Mouse (Mus musculus): ENCODE results near the gene Bcl2l12. TPM values are rescaled to one million over a fixed set of nuclear protein-coding genes. Genes with fewer than 3 reads are reported as not detected.
A peak's percentile ranks its signal among the peaks of the same experiment; 100 is the strongest.

Gene Bcl2l12
- polyA plus RNA-seq, 1 experiment, result 6.0 TPM

- H3K27me3 ChIP-seq (ENCODE audit: control insufficient read depth, insufficient read depth, low read length), result no peaks in the 10 kb centered on the region
- H3K4me1 ChIP-seq (ENCODE audit: control insufficient read depth, insufficient read depth, low read length), result no peaks in the 10 kb centered on the region
- no peak for DNase-seq
- no peak overlapping the region for H3K27ac ChIP-seq (ENCODE audit: insufficient read depth, low read length)
- no peak overlapping the region for H3K4me3 ChIP-seq (replicated peaks; ENCODE audit: insufficient read depth, low read depth, low read length)
- WGBS, result 69% methylated on average over 10 of the region's 10 CpGs
- no peak for TF ChIP-seq POLR2A (IDR thresholded peaks at IDR 0.05; ENCODE audit: borderline replicate concordance, insufficient read depth, low read length)
- TF ChIP-seq CTCF (IDR thresholded peaks at IDR 0.05; ENCODE audit: borderline replicate concordance, insufficient read depth, low read depth, low read length), result no peak
Observed at GRCm38 (mm10) chr7:44959874-44960511, 38.5 kb downstream of the Bcl2l12 start.

GRCm38 (mm10) chr7:44959281-44959680 lies 39.2 kb downstream of the Bcl2l12 start:
- no peak for TF ChIP-seq CTCF (IDR thresholded peaks at IDR 0.05; ENCODE audit: borderline replicate concordance, insufficient read depth, low read depth, low read length)
- no peak for TF ChIP-seq POLR2A (IDR thresholded peaks at IDR 0.05; ENCODE audit: borderline replicate concordance, insufficient read depth, low read length)
- no peak for DNase-seq
- Histone ChIP-seq H3K27me3 (ENCODE audit: control insufficient read depth, insufficient read depth, low read length) (no peaks in the 10 kb centered on the region), H3K4me1 (ENCODE audit: control insufficient read depth, insufficient read depth, low read length) (no peaks in the 10 kb centered on the region), H3K4me3 (replicated peaks; ENCODE audit: insufficient read depth, low read depth, low read length) (no peak overlapping the region), H3K27ac (ENCODE audit: insufficient read depth, low read length) (no peak overlapping the region)
- WGBS, result 86% methylated on average over 8 of the region's 8 CpGs

GRCm38 (mm10) chr7:44958208-44958607 lies 40.3 kb downstream of the Bcl2l12 start:
- peak; percentile 44 for DNase-seq
- H3K4me3 ChIP-seq (replicated peaks; ENCODE audit: insufficient read depth, low read depth, low read length), result no peak overlapping the region
- WGBS, result 49% methylated on average over 7 of the region's 7 CpGs
- no peaks in the 10 kb centered on the region for H3K4me1 ChIP-seq (ENCODE audit: control insufficient read depth, insufficient read depth, low read length)
- TF ChIP-seq CTCF (IDR thresholded peaks at IDR 0.05; ENCODE audit: borderline replicate concordance, insufficient read depth, low read depth, low read length) (peak; percentile 69), POLR2A (IDR thresholded peaks at IDR 0.05; ENCODE audit: borderline replicate concordance, insufficient read depth, low read length) (no peak)
- no peaks in the 10 kb centered on the region for H3K27me3 ChIP-seq (ENCODE audit: control insufficient read depth, insufficient read depth, low read length)
- H3K27ac ChIP-seq (ENCODE audit: insufficient read depth, low read length), result no peak overlapping the region

- no peaks in the 10 kb centered on the region for H3K4me1 ChIP-seq (ENCODE audit: control insufficient read depth, insufficient read depth, low read length)
- peak in 1 of 2 experiments; percentile 16 for DNase-seq
- no peak overlapping the region for H3K4me3 ChIP-seq (replicated peaks; ENCODE audit: insufficient read depth, low read depth, low read length)
- TF ChIP-seq CTCF (IDR thresholded peaks at IDR 0.05; ENCODE audit: borderline replicate concordance, insufficient read depth, low read depth, low read length) (no peak), POLR2A (IDR thresholded peaks at IDR 0.05; ENCODE audit: borderline replicate concordance, insufficient read depth, low read length) (no peak)
- no peaks in the 10 kb centered on the region for H3K27me3 ChIP-seq (ENCODE audit: control insufficient read depth, insufficient read depth, low read length)
- no peak overlapping the region for H3K27ac ChIP-seq (ENCODE audit: insufficient read depth, low read length)
- WGBS, result 20% methylated on average over 20 of the region's 20 CpGs
Observed at GRCm38 (mm10) chr7:44957183-44957835, 41.2 kb downstream of the Bcl2l12 start.

- H3K4me3 ChIP-seq (replicated peaks; ENCODE audit: insufficient read depth, low read depth, low read length), result no peak overlapping the region
- H3K4me1 ChIP-seq (ENCODE audit: control insufficient read depth, insufficient read depth, low read length), result peaks cover 3% of the 10 kb centered on the region; the same call in 1 of the 2 replicates
- no peak for TF ChIP-seq POLR2A (IDR thresholded peaks at IDR 0.05; ENCODE audit: borderline replicate concordance, insufficient read depth, low read length)
- no peak for TF ChIP-seq CTCF (IDR thresholded peaks at IDR 0.05; ENCODE audit: borderline replicate concordance, insufficient read depth, low read depth, low read length)
- DNase-seq, result no peak
- H3K27ac ChIP-seq (ENCODE audit: insufficient read depth, low read length), result no peak overlapping the region
- H3K27me3 ChIP-seq (ENCODE audit: control insufficient read depth, insufficient read depth, low read length), result no peaks in the 10 kb centered on the region
- 23% methylated on average over 6 of the region's 6 CpGs for WGBS
Observed at GRCm38 (mm10) chr7:44956266-44956665, 42.2 kb downstream of the Bcl2l12 start.

- Histone ChIP-seq H3K4me3 (replicated peaks; ENCODE audit: insufficient read depth, low read depth, low read length) (no peak overlapping the region), H3K4me1 (ENCODE audit: control insufficient read depth, insufficient read depth, low read length) (peaks cover 3% of the 10 kb centered on the region; the same call in 1 of the 2 replicates), H3K27me3 (ENCODE audit: control insufficient read depth, insufficient read depth, low read length) (no peaks in the 10 kb centered on the region), H3K27ac (ENCODE audit: insufficient read depth, low read length) (no peak overlapping the region)
- TF ChIP-seq CTCF (IDR thresholded peaks at IDR 0.05; ENCODE audit: borderline replicate concordance, insufficient read depth, low read depth, low read length) (peak; percentile 60), POLR2A (IDR thresholded peaks at IDR 0.05; ENCODE audit: borderline replicate concordance, insufficient read depth, low read length) (no peak)
- 48% methylated on average over 5 of the region's 5 CpGs for WGBS
- no peak for DNase-seq
Observed at GRCm38 (mm10) chr7:44955628-44956027, 42.9 kb downstream of the Bcl2l12 start.

GRCm38 (mm10) chr7:44954091-44954885 lies 44.2 kb downstream of the Bcl2l12 start:
- WGBS, result 67% methylated on average over 12 of the region's 12 CpGs
- DNase-seq, result no peak
- Histone ChIP-seq H3K27ac (ENCODE audit: insufficient read depth, low read length) (no peak overlapping the region), H3K27me3 (ENCODE audit: control insufficient read depth, insufficient read depth, low read length) (no peaks in the 10 kb centered on the region), H3K4me1 (ENCODE audit: control insufficient read depth, insufficient read depth, low read length) (peaks cover 3% of the 10 kb centered on the region; the same call in 1 of the 2 replicates), H3K4me3 (replicated peaks; ENCODE audit: insufficient read depth, low read depth, low read length) (no peak overlapping the region)
- TF ChIP-seq CTCF (IDR thresholded peaks at IDR 0.05; ENCODE audit: borderline replicate concordance, insufficient read depth, low read depth, low read length) (no peak), POLR2A (IDR thresholded peaks at IDR 0.05; ENCODE audit: borderline replicate concordance, insufficient read depth, low read length) (no peak)

Data from cerebellum, adult 2 months (tissue).